Mouse (Mus musculus) spleen, adult 2 months (tissue): ENCODE data around the gene Ptpn7.

Source experiments
- CTCF ChIP-seq: fragments of 200-500 bp; IDR thresholded peaks from 2 replicates; pipeline ENCODE4 v1.5.1; 2011; ENCODE audit warnings: mild to moderate bottlenecking, inconsistent platforms; ENCODE audit not compliant: insufficient read depth, insufficient read length, insufficient replicate concordance; ENCODE audit errors: extremely low read depth
- POLR2A ChIP-seq: fragments of 200-500 bp; IDR thresholded peaks from 2 replicates; pipeline ENCODE4 v1.6.1; 2011; ENCODE audit warnings: low read depth, low read length, inconsistent platforms

DNA sequence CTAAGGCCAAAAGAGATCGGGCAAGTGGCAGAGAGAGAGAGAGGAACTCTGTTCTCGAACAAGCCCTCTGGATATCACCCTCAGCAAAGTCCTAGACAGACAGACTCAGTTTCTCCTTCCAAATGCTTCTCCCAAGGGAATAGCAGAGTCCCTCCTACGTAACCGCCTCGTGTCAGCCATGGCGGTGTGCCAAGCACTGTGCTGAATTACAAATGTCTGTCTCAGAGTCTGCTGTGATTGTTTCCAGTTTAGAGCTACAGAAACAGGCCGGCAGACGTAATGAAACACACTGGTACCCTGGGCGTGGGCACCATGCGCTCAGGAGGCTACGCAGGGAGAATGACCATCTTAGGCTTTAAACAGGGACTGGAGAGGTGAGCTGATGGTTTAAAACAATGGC is 36.2 kb upstream of the Ptpn7 start:
- TF ChIP-seq CTCF (no peak), POLR2A (no peak)
